Mouse (Mus musculus) cerebellum, adult 2 months (tissue): Measurements from ENCODE around the gene Lasp1.

ENCODE experiments used
- CTCF ChIP-seq: fragments of 200-500 bp; IDR thresholded peaks from 2 replicates; pipeline ENCODE4 v1.5.1; 2011; ENCODE audit warnings: low read depth, mild to moderate bottlenecking, control low read depth, low read length, moderate library complexity, borderline replicate concordance; ENCODE audit not compliant: insufficient read depth
- POLR2A ChIP-seq: fragments of 200-500 bp; IDR thresholded peaks from 2 replicates; pipeline ENCODE4 v1.6.1; 2011; ENCODE audit warnings: low read length, control low read depth, borderline replicate concordance; ENCODE audit not compliant: insufficient read depth

DNA sequence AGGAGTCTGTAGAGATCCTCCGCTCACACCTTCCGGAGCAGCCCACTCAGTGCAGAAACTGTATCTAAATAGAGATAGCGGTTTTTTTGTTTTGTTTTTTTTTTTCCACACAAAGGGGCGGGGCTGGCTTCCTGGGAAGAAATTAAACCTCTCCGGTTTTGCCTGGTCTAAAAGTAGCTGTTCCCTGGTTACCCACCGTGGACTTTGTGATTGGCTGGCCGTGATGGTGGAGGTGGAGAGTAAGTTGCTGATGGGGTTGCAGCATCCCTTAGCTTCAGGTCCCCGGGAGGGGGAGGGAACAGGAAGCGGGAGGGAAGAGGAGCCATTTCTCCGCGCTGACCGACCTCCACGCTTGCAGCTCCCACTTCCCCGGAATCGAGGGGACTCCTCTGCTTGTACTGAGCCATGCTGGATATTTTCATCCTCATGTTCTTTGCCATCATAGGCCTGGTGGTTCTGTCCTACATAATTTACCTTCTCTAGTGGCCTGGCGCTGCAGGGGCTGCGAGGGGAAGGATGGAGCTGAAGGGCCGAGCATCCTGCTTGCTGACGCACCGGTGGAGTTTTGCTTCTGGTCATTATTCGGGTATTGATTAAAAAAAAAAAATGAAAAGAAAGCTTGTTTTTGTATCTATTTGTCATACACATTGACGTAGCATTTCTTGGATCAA is 42.3 kb downstream of the Lasp1 start:
- TF ChIP-seq CTCF (no peak), POLR2A (peak; percentile 98)
